16 mouse cellular contexts compared by ENCODE assay signal in the genomic region with DNA sequence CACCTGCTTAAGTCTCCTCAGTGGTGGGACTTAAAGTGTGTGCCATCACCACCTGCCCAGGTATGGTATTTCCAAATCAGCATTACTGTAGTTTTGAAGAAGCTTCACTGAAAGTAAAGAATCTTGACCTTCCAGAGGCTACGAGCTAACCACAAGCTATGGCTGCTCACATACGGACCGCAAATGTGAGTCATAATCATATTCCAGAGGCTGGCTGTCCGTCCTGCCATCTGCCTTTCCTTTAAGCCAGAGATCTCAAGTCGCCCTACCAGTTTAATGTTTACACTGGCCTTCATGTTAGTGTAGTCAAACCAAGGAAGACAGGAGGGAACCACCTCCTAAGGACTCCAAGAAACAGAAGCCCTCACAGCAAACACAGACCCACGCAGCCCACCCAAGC. TPM values are rescaled to one million over a fixed set of nuclear protein-coding genes. Genes with fewer than 3 reads are reported as not detected.
"Had no signal": no experiment of that assay in that cellular context is flagged by ENCODE, and none has a peak within 500 bp of the region (broad histone marks: within the 10 kb centered on the region; RNA-seq: fewer than 3 reads in every experiment).

No protein-coding gene starts in this region.

- H3K27ac ChIP-seq: liver, embryonic 15.5 days; midbrain, embryonic 10.5 days; midbrain, embryonic 15.5 days had no signal

- ATAC-seq: intestine, embryonic 16.5 days; lung, postnatal 0 days; midbrain, embryonic 15.5 days had no signal

- H3K9ac ChIP-seq: liver, embryonic 15.5 days; midbrain, embryonic 15.5 days; stomach, embryonic 15.5 days had no signal

- DNase-seq: left cerebral cortex, postnatal 4 days; lung, adult 2 months; lung, postnatal 36 days; right cerebral cortex, adult 18-20 months; right cerebral cortex, postnatal 25 days; spleen, adult 18-20 months; thymus, postnatal 4 days had no signal

- H3K27me3 ChIP-seq: liver, embryonic 15.5 days; midbrain, embryonic 15.5 days; stomach, embryonic 15.5 days had no signal

- H3K9me3 ChIP-seq: liver, embryonic 15.5 days; midbrain, embryonic 10.5 days; midbrain, embryonic 15.5 days; stomach, embryonic 15.5 days had no signal

- H3K4me3 ChIP-seq: liver, embryonic 15.5 days; midbrain, embryonic 10.5 days; midbrain, embryonic 15.5 days; stomach, embryonic 15.5 days had no signal

- H3K4me2 ChIP-seq: liver, embryonic 11.5 days; liver, embryonic 15.5 days; midbrain, embryonic 15.5 days; stomach, embryonic 15.5 days had no signal

- H3K4me1 ChIP-seq: liver, embryonic 15.5 days; midbrain, embryonic 10.5 days; midbrain, embryonic 15.5 days; stomach, embryonic 15.5 days had no signal

RNA-seq across cellular contexts. Expression of a gene that starts 21.0 kb away (rescaled TPM):
- total RNA-seq: monocyte, adult 5-6 weeks had no signal

RNA-seq across cellular contexts. Expression of a gene that starts 53.3 kb away (rescaled TPM):
- total RNA-seq: megakaryocyte progenitor cell, adult 5-6 weeks had no signal
